Mouse (Mus musculus) brain, embryonic 14.5 days (tissue): Measurements from ENCODE around the gene Dctn2. TPM values are rescaled to one million over a fixed set of nuclear protein-coding genes. Genes with fewer than 3 reads are reported as not detected.

Source experiments
- DNase-seq: peaks from one replicate; pipeline ENCODE4 v3.0.0-alpha.2; 2011; ENCODE audit warnings: low read depth
- CTCF ChIP-seq: fragments of 200-500 bp; IDR thresholded peaks from 2 replicates; pipeline ENCODE4 v1.5.1; 2012; ENCODE audit warnings: inconsistent platforms, mild to moderate bottlenecking, moderate library complexity, borderline replicate concordance; ENCODE audit not compliant: insufficient read depth, insufficient read length; ENCODE audit errors: extremely low read depth
- POLR2A ChIP-seq: fragments of 200-500 bp; IDR thresholded peaks from 2 replicates; pipeline ENCODE4 v1.6.1; 2012; ENCODE audit warnings: mild to moderate bottlenecking, inconsistent platforms, borderline replicate concordance; ENCODE audit not compliant: poor library complexity, insufficient read depth, insufficient read length, severe bottlenecking; ENCODE audit errors: extremely low read depth
- polyA plus RNA-seq: library from polyadenylated mRNA; depleted of rRNA; stranded (reverse); fragments of >200 nt; gene quantifications from 2 replicates; pipeline ENCODE4 v1.2.3, GENCODE M21; 2012; rRNA removed

The Dctn2 gene
- polyA plus RNA-seq, 1 experiment: 326 TPM

DNA sequence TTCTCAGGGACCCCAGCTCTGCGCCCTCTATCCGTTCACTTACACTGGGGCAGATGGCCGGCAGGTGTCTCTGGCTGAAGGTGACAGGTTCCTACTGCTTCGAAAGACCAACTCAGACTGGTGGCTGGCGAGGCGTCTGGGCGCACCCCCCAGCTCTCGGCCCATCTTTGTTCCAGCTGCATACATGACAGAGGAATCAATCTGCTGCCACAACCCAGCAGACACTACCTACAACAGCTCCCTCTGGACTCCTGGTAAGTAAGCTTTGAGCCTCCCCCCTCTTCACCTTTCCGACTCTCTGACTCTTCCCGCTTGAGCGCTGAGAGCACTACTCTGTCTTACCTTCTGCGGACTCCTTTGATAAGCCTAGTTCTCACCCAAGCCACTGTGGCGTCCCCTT is 56.0 kb downstream of the Dctn2 start:
- DNase-seq: no peak
- TF ChIP-seq CTCF: no peak
- no peak for TF ChIP-seq POLR2A

DNA sequence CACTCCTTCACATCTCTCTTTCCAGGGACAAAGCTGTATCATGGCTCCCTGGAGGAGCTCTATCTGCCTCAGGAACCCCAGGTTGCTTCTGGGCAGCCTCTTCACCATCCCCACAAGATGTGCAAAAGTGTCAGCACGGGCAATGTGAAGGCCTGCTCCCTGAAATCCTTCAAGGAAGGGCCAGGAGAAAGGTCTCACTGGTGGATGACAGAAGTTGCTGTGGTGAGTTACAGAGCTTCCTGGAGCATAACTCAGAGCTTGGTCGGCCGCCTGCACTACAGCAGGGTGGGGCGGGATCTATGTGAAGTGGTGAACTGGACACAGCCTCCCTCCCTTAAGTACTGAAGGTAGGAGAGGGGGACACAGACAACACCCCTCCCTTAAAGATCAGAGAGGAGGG is 56.5 kb downstream of the Dctn2 start:
- DNase-seq: no peak
- TF ChIP-seq POLR2A: no peak
- no peak for TF ChIP-seq CTCF

DNA sequence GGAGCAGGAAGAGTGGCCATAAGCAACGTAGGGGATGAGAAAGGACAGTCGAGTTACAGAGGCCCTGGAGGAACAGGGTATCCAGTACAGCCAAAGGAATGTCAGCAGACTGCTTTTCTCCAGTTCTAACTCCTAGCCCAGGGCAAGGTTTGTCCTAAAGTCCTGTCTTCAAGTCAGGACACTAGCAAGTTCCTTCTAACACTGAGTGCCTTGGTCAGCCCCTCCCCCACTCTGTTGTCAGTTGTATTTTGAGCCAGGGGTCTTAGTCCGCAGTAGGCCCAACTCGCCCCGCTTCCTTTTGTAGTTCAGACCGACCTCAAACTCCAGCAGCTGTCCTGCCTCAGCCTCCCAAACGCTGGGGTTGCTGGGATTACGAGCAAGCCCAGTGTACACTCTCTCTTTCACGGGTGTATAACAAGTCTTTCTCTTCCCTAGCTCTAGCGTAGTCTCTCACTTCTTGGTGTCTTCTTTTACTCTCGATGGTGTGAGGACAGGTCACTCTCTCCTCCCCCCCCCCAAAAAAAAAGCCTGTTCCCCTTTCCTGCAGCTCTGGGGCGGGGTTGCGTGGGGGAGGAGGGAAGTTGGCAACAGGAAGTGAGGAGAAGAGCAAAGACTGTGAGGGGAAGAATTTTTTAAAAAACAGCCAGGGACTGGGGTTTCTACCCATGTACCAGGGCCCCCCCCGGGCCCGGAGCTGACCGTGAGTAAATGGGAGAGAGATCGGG is 57.1 kb downstream of the Dctn2 start:
- no peak for DNase-seq
- TF ChIP-seq CTCF: no peak
- TF ChIP-seq POLR2A: no peak

DNA sequence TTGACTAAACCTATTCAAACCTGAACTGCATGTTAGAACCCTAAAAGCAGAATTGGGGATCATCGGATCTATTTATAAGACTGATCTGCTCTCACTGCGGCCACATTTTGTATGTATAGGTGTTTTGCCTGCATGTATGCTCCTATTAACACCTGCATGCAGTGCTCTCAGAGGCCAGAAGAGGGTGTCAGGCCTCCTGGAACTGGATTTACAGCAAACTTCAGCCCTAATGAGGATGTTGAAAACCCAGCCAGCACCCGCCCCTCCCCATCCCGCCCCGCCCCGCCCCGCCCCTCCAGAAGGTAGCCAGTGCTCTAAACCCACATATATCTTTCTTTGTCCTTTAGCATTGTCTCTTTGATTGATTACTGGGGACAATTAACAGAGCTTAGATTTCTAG is 58.3 kb downstream of the Dctn2 start:
- peak; percentile 45 for DNase-seq
- peak; percentile 51; the same call in 1 of the 2 replicates for TF ChIP-seq CTCF
- no peak for TF ChIP-seq POLR2A

DNA sequence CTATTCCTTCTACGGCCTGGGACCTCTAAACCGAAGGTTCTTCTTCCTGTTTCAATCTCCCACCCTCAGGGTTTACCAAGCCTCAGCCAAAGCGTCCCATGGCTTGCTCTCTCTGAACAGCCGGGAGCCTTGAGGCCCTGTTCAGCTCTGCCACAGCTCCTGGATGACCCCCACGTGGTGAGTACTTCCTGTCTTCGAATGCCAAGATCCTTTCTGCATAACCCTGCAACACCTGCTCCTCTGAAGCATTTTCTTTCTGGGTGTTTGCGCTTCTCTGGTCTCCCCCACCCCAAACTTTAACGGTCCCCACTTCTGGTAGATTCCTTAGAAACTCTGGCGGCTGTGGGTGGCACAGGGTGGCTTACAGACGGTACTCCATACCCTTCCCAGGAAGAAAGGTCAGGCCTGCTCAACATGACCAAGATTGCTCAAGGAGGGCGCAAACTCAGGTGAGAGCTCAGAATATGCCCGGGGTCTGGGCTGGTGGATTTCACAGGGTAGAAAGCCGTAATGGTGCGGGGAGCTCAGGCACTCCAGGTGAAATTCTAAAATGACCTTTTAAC is 59.4 kb downstream of the Dctn2 start:
- TF ChIP-seq POLR2A (no peak), CTCF (no peak)

DNA sequence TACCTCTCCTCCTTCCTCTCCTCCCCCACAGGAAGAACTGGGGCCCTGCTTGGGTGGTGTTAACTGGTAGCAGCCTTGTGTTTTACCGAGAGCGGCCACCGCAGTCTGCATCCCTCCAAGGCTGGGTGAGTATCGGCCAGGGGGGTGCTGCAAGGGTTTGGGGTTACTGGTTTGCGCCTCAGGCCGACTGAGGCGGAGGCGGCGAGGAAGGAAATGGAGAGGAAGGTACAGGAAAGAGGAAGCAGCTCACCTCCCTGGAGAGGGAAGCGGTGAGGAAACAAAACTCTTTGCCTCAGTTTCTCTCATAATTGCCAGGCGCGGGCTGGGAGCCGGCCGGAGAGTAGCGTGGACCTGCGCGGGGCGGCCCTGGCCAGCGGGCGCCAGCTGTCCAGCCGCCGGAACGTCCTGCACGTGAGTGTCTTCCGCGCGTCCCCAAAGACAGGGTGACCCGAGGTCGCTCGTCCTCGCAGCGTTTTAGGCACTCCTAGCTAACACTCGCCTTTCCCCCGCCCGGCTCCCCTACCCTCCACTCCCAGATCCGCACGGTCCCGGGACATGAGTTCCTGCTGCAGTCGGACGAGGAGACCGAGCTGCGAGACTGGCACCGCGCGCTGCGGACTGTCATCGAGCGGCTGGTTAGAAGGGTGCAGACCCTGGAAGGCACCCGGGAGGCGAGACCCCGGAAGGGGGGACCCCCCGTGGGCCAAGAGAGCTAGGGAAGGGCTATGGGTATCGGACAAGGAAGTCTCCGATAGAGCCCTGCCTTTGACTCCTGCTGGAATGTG is 60.0 kb downstream of the Dctn2 start:
- peak; percentile 15 for DNase-seq
- no peak for TF ChIP-seq CTCF
- no peak for TF ChIP-seq POLR2A

More for the DNA sequence above, 59.4 kb downstream of the Dctn2 start:
- no peak for DNase-seq

DNA sequence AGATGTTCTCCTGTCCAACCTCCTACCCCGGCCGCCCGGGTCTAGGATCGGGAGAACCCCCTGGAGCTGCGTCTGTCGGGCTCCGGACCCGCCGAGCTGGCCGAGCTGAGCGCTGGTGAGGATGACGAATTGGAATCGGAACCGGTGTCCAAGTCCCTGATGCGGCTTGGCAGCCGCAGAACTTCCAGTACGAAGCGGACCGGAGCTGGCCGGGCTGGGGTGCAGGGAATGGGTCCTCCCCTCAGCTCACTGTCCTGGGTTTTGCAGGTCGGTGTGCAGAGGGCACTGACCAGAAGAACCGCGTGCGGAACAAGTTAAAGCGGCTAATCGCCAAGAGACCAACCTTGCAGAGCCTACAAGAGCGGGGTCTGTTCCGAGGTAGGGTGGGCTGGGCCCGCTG is 60.7 kb downstream of the Dctn2 start:
- DNase-seq: no peak

DNA sequence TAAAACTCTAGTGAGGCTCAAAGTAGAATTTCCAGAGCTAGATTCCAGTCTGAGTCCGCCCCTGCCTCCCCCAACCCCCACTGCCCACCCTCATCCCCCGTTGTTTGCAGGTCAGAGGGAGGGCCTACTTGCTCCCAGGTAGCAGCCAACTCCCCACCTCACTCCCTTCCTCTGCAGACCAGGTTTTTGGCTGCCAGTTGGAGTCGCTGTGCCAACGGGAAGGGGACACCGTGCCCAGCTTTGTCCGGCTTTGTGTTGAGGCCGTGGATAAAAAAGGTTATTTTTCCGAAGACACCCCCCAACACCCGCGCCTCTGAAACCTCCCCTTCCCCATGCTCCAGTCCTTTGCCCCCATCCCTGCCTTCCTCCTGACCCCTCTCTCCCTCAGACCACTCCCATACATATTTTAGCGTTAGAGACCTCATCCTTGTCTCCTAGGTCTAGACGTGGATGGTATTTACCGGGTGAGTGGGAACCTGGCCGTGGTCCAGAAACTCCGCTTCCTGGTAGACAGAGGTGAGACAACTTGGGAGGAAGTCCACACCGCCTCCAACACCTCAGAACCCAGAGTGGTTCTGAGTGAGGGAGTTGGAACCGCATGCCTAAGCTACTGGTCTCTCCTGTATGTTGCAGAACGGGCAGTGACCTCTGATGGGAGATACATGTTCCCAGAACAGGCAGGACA is 61.4 kb downstream of the Dctn2 start:
- DNase-seq: no peak
- TF ChIP-seq CTCF (no peak), POLR2A (no peak)

More for the DNA sequence above, 60.7 kb downstream of the Dctn2 start:
- TF ChIP-seq POLR2A (no peak), CTCF (no peak)

DNA sequence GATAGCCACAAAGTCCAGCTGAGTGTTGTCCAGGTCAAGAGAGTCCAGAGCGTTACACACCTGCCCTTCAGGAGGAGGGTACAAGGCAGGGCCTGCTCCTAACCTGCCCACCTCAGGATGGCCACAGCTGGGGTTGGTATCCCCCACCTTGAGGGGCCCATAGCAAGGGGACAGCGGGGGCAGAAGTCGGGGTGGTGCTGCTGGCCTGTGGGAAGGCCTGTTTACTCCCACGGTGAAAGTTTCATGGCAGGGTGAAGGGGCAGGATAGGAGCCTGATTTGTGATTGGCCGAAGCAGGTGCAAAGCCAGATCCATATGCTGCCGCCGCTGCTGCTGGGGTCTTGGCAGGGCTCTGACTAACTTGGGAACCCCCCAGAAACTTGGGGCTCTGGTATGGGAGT is 64.0 kb downstream of the Dctn2 start:
- TF ChIP-seq POLR2A (no peak), CTCF (no peak)
- no peak for DNase-seq

Other genes starting within 250 kb of the Dctn2 start
- gene Tsfm, start 235.5 kb upstream of the Dctn2 start, polyA plus RNA-seq: 41.2 and 52.3 TPM in 2 replicates
- 15.8 and 19.4 TPM in 2 replicates for gene Mettl1, start 225.0 kb upstream of the Dctn2 start, polyA plus RNA-seq
- 0.19 and 0.40 TPM in 2 replicates for gene Eef1akmt3, start 224.9 kb upstream of the Dctn2 start, polyA plus RNA-seq
- gene Cyp27b1, start 218.1 kb upstream of the Dctn2 start, polyA plus RNA-seq: 0.63 and 0.97 TPM in 2 replicates
- gene March9, start 206.2 kb upstream of the Dctn2 start, polyA plus RNA-seq: 35.9 and 51.7 TPM in 2 replicates
- 871 and 1,231 TPM in 2 replicates for gene Cdk4, start 202.8 kb upstream of the Dctn2 start, polyA plus RNA-seq
- 96.5 and 115 TPM in 2 replicates for gene Tspan31, start 196.1 kb upstream of the Dctn2 start, polyA plus RNA-seq
- gene Agap2, start 191.1 kb upstream of the Dctn2 start, polyA plus RNA-seq: 113 and 151 TPM in 2 replicates
- 71.3 and 93.8 TPM in 2 replicates for gene Os9, start 145.2 kb upstream of the Dctn2 start, polyA plus RNA-seq
- 48.7 and 72.4 TPM in 2 replicates for gene B4galnt1, start 101.1 kb upstream of the Dctn2 start, polyA plus RNA-seq
- 1.1 and 2.6 TPM in 2 replicates for gene Slc26a10, start 85.7 kb upstream of the Dctn2 start, polyA plus RNA-seq
- gene Arhgef25, start 76.3 kb upstream of the Dctn2 start, polyA plus RNA-seq: 66.7 and 98.2 TPM in 2 replicates
- 405 and 652 TPM in 2 replicates for gene Dtx3, start 70.6 kb upstream of the Dctn2 start, polyA plus RNA-seq
- gene Pip4k2c, start 54.8 kb upstream of the Dctn2 start, polyA plus RNA-seq: 20.2 and 24.7 TPM in 2 replicates
- 97.5 and 134 TPM in 2 replicates for gene Kif5a, start 3.0 kb upstream of the Dctn2 start, polyA plus RNA-seq
- gene Mbd6, start 22.6 kb downstream of the Dctn2 start, polyA plus RNA-seq: 39.2 and 67.3 TPM in 2 replicates
- gene Mars, start 45.4 kb downstream of the Dctn2 start, polyA plus RNA-seq: 88.2 and 102 TPM in 2 replicates
- 0.49 and 0.71 TPM in 2 replicates for gene Arhgap9, start 55.6 kb downstream of the Dctn2 start, polyA plus RNA-seq
- 7.4 and 11.3 TPM in 2 replicates for gene Gli1, start 75.6 kb downstream of the Dctn2 start, polyA plus RNA-seq
- gene Inhbe, start 88.0 kb downstream of the Dctn2 start, polyA plus RNA-seq: not detected in 2 replicates
- not detected in 2 replicates for gene Inhbc, start 104.1 kb downstream of the Dctn2 start, polyA plus RNA-seq
- gene R3hdm2, start 114.0 kb downstream of the Dctn2 start, polyA plus RNA-seq: 58.6 and 110 TPM in 2 replicates
- gene Stac3, start 235.3 kb downstream of the Dctn2 start, polyA plus RNA-seq: 6.8 and 9.8 TPM in 2 replicates
- 10.8 and 13.0 TPM in 2 replicates for gene Ndufa4l2, start 248.6 kb downstream of the Dctn2 start, polyA plus RNA-seq